Mouse (Mus musculus) cerebellum, adult 2 months (tissue): ENCODE data around the gene Psme4.

Source experiments
- CTCF ChIP-seq: fragments of 200-500 bp; IDR thresholded peaks from 2 replicates; pipeline ENCODE4 v1.5.1; 2011; ENCODE audit warnings: low read depth, mild to moderate bottlenecking, control low read depth, low read length, moderate library complexity, borderline replicate concordance; ENCODE audit not compliant: insufficient read depth
- POLR2A ChIP-seq: fragments of 200-500 bp; IDR thresholded peaks from 2 replicates; pipeline ENCODE4 v1.6.1; 2011; ENCODE audit warnings: low read length, control low read depth, borderline replicate concordance; ENCODE audit not compliant: insufficient read depth

- TF ChIP-seq CTCF, result no peak
- TF ChIP-seq POLR2A, result no peak
These were observed 157.0 kb downstream of the Psme4 start for GRCm38 (mm10) chr11:30928498-30928897.
